22 mouse cellular contexts compared by ENCODE assay signal in genomic region chr5:47528671-47529070, GRCm38 (mm10).
"Had no signal": no experiment of that assay in that cellular context is flagged by ENCODE, and none has a peak within 500 bp of the region (broad histone marks: within the 10 kb centered on the region; RNA-seq: fewer than 3 reads in every experiment).

No protein-coding gene starts in this region.

- DNase-seq: forebrain, postnatal 0 days; gastrocnemius, postnatal 14 days; gastrocnemius, postnatal 36 days; heart, adult 18-20 months; heart, postnatal 14 days; heart, postnatal 36 days; kidney, adult 11 months; kidney, adult 2 months; kidney, adult 9 months; kidney, postnatal 10 days; layer of hippocampus, adult 9-11 months; layer of hippocampus, postnatal 36 days; left cerebral cortex, postnatal 4 days had no signal

- H3K9ac ChIP-seq: forebrain, postnatal 0 days; heart, embryonic 12.5 days; hindbrain, embryonic 13.5 days; hindbrain, embryonic 15.5 days; limb, embryonic 13.5 days; limb, embryonic 15.5 days; liver, embryonic 12.5 days had no signal

- H3K36me3 ChIP-seq: heart, embryonic 10.5 days; heart, embryonic 12.5 days; hindbrain, embryonic 13.5 days; hindbrain, embryonic 15.5 days; limb, embryonic 13.5 days; limb, embryonic 15.5 days; liver, embryonic 12.5 days had no signal

- H3K4me3 ChIP-seq: heart, embryonic 10.5 days; heart, embryonic 12.5 days; hindbrain, embryonic 13.5 days; hindbrain, embryonic 15.5 days; limb, embryonic 13.5 days; limb, embryonic 15.5 days; liver, embryonic 12.5 days had no signal

- H3K27me3 ChIP-seq: heart, embryonic 12.5 days; hindbrain, embryonic 13.5 days; hindbrain, embryonic 15.5 days; limb, embryonic 13.5 days; limb, embryonic 15.5 days; liver, embryonic 12.5 days had no signal

- ATAC-seq: forebrain, postnatal 0 days; hindbrain, postnatal 0 days; intestine, embryonic 16.5 days; liver, embryonic 12.5 days had no signal

- H3K4me2 ChIP-seq: heart, embryonic 12.5 days; hindbrain, embryonic 13.5 days; hindbrain, embryonic 15.5 days; limb, embryonic 13.5 days; limb, embryonic 15.5 days; liver, embryonic 12.5 days had no signal

- H3K4me1 ChIP-seq: heart, embryonic 10.5 days; heart, embryonic 12.5 days; hindbrain, embryonic 13.5 days; hindbrain, embryonic 15.5 days; limb, embryonic 13.5 days; limb, embryonic 15.5 days; liver, embryonic 12.5 days had no signal

- H3K27ac ChIP-seq: heart, embryonic 10.5 days; hindbrain, embryonic 13.5 days; hindbrain, embryonic 15.5 days; hindbrain, postnatal 0 days; limb, embryonic 13.5 days; limb, embryonic 15.5 days; liver, embryonic 12.5 days had no signal

- H3K9me3 ChIP-seq: heart, embryonic 10.5 days; hindbrain, embryonic 13.5 days; hindbrain, embryonic 15.5 days; limb, embryonic 15.5 days; liver, embryonic 12.5 days had no signal
